Mouse (Mus musculus) stomach, embryonic 14.5 days (tissue): ENCODE results near the gene Acadvl. TPM values are rescaled to one million over a fixed set of nuclear protein-coding genes. Genes with fewer than 3 reads are reported as not detected.

ENCODE experiments used
- ATAC-seq: fragments of 200-750 bp; cut with Nextera tagmentation; 2 replicates; pipeline ENCODE4 v1.8.0; 2017; ENCODE audit warnings: low read depth, moderate TSS enrichment; ENCODE audit not compliant: insufficient number of reproducible peaks, insufficient read depth, low FRiP score
- H3K27ac ChIP-seq: fragments of 300-500 bp; sonication (generic); 2 replicates; pipeline ENCODE4 v1.5.1; 2014; ENCODE audit warnings: mild to moderate bottlenecking, low read length, moderate library complexity, mixed read lengths
- H3K27me3 ChIP-seq: fragments of 300-500 bp; sonication (generic); 2 replicates; pipeline ENCODE4 v1.6.1; 2014; ENCODE audit warnings: low read length, control low read depth, mixed read lengths; ENCODE audit not compliant: control insufficient read depth, insufficient read depth
- H3K36me3 ChIP-seq: fragments of 300-500 bp; sonication (generic); 2 replicates; pipeline ENCODE4 v1.6.1; 2014; ENCODE audit warnings: mild to moderate bottlenecking, control low read depth, low read length, moderate library complexity, mixed read lengths; ENCODE audit not compliant: control insufficient read depth, insufficient read depth
- H3K4me1 ChIP-seq: fragments of 300-500 bp; sonication (generic); 2 replicates; pipeline ENCODE4 v1.6.1; 2014; ENCODE audit warnings: low read length, control low read depth, mixed read lengths; ENCODE audit not compliant: control insufficient read depth, insufficient read depth
- H3K4me2 ChIP-seq: fragments of 300-500 bp; sonication (generic); replicated peaks from 2 replicates; pipeline ENCODE4 v1.6.1; 2014; ENCODE audit warnings: low read depth, low read length, control low read depth
- H3K4me3 ChIP-seq: fragments of 300-500 bp; sonication (generic); 2 replicates; pipeline ENCODE4 v1.5.1; 2014; ENCODE audit warnings: low read depth, low read length, control low read depth
- H3K9ac ChIP-seq: fragments of 300-500 bp; sonication (generic); replicated peaks from 2 replicates; pipeline ENCODE4 v1.6.1; 2014; ENCODE audit warnings: low read depth, mild to moderate bottlenecking, control low read depth, low read length, moderate library complexity, mixed read lengths
- H3K9me3 ChIP-seq: fragments of 300-500 bp; sonication (generic); 2 replicates; pipeline ENCODE4 v1.6.1; 2016; ENCODE audit warnings: low read depth, low read length, control low read depth; ENCODE audit not compliant: control insufficient read depth
- WGBS: fragments of 180-500 bp; shearing (Covaris S2); extraction: QIAGEN DNeasy Blood & Tissue Kit; methylation state at CpG from one replicate; pipeline ENCODE4 v1.1.7; 2014; 5-methylcytosine and 5-hydroxymethylcytosine counted together
- polyA plus RNA-seq: library from polyadenylated mRNA; unstranded; fragments of >200 nt; fragmentation: Nextera tagmentation; extraction: Ambion mirVana; gene quantifications from 2 replicates; pipeline ENCODE4 v1.2.1, GENCODE M21; 2014

Gene Acadvl
- polyA plus RNA-seq, 1 experiment from 2014 or later = 61.3 TPM

GRCm38 (mm10) chr11:70005521-70005920 is 9.7 kb downstream of the Acadvl start:
- no peak overlapping the region for H3K4me3 ChIP-seq
- 63% methylated on average over 5 of the region's 5 CpGs for WGBS
- no peak overlapping the region for H3K4me2 ChIP-seq
- H3K9ac ChIP-seq = no peak overlapping the region
- peaks cover 56% of the 10 kb centered on the region for H3K36me3 ChIP-seq
- H3K27me3 ChIP-seq = no peaks in the 10 kb centered on the region
- no peak overlapping the region for H3K27ac ChIP-seq
- no peak for ATAC-seq
- H3K9me3 ChIP-seq = no peaks in the 10 kb centered on the region
- H3K4me1 ChIP-seq = peaks cover 16% of the 10 kb centered on the region

GRCm38 (mm10) chr11:70002471-70002870 is 12.7 kb downstream of the Acadvl start:
- Histone ChIP-seq H3K4me3 (0 out of 2 replicates have a peak overlapping the region, but pooled peaks have one; percentile 68), H3K36me3 (peaks cover 51% of the 10 kb centered on the region), H3K4me1 (peaks cover 20% of the 10 kb centered on the region), H3K4me2 (peak overlapping the region; percentile 60), H3K9ac (peak overlapping the region; percentile 10; the same call in 1 of the 2 replicates), H3K27ac (no peak overlapping the region), H3K9me3 (no peaks in the 10 kb centered on the region), H3K27me3 (no peaks in the 10 kb centered on the region)
- ATAC-seq = no peak
- WGBS = 100% methylated on average over 2 of the region's 2 CpGs

- ATAC-seq = no peak
- Histone ChIP-seq H3K27ac (no peak overlapping the region), H3K4me3 (peak overlapping the region; percentile 68), H3K4me1 (peaks cover 23% of the 10 kb centered on the region), H3K4me2 (peak overlapping the region; percentile 60), H3K27me3 (no peaks in the 10 kb centered on the region), H3K9me3 (no peaks in the 10 kb centered on the region), H3K9ac (0 out of 2 replicates have a peak overlapping the region, but pooled peaks have one; percentile 10), H3K36me3 (peaks cover 45% of the 10 kb centered on the region)
These were observed 13.3 kb downstream of the Acadvl start for GRCm38 (mm10) chr11:70001865-70002264.

DNA sequence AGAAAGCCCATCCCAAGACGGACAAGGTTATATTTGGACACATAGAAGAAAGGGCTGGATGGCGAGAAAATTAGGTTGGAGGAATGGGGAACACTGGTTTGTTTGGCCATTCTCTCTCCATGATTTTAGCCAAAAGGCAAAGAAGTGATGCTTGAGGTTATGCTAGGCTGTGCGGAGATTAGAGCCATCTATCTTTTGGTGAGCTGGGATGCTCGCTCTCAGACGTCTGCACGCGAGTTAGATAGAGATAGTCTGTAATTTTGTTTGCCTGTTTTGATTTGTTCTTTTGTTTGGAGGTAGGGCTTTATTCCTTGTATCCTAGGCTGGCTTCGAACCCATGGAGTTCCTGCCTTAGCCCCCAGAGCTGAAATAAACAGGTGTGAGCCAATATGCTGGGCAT is 14.1 kb downstream of the Acadvl start:
- Histone ChIP-seq H3K9ac (peak overlapping the region; percentile 87), H3K36me3 (peaks cover 38% of the 10 kb centered on the region), H3K27ac (peak overlapping the region; percentile 97), H3K4me2 (peak overlapping the region; percentile 60), H3K4me3 (peak overlapping the region; percentile 68), H3K9me3 (no peaks in the 10 kb centered on the region), H3K4me1 (peaks cover 23% of the 10 kb centered on the region), H3K27me3 (no peaks in the 10 kb centered on the region)
- no peak for ATAC-seq
- 13% methylated on average over 8 of the region's 8 CpGs for WGBS

DNA sequence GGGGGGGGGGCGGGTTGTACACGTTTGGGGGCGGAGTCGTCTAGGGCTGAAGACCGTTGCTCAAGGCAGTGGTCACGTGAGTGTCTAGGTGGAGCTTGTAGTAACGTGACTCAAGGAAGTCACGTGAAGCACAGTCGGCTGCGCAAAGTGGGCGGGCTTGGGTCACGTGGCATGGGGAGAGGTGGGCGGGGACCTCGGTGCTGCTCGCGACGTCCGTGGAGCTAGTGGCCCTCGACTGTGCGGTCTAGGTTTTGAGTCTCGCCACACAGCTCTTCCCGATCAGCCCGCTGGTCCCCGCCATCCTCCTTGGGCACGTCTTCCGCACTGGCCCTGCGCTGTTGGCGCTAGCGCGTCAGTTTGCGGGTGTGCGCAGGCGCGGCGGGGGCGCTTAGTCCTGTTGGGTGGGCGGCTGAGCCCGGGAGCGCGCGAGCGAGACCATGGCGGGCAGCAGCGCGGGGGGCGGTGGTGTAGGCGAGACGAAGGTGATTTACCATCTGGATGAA is 14.8 kb downstream of the Acadvl start, which contains the start of gene Dvl2:
Gene Dvl2 (plus strand): TSS at position 200 of the 503 bp plus-strand sequence.
- H3K4me1 ChIP-seq = peaks cover 23% of the 10 kb centered on the region
- peak within 1 kb of the TSS; percentile 97 for H3K27ac ChIP-seq
- peak within 1 kb of the TSS; percentile 60 for H3K4me2 ChIP-seq
- peak within 1 kb of the TSS; percentile 87 for H3K9ac ChIP-seq
- H3K36me3 ChIP-seq = peaks cover 32% of the 10 kb centered on the region
- under 1% methylated on average over 48 of the region's 48 CpGs for WGBS
- peak within 1 kb of the TSS; percentile 68 for H3K4me3 ChIP-seq
- peak; percentile 51 for ATAC-seq
- H3K9me3 ChIP-seq = no peaks in the 10 kb centered on the region
- no peaks in the 10 kb centered on the region for H3K27me3 ChIP-seq

GRCm38 (mm10) chr11:69999666-70000065 is 15.5 kb downstream of the Acadvl start:
- no peaks in the 10 kb centered on the region for H3K9me3 ChIP-seq
- 79% methylated on average over 8 of the region's 8 CpGs for WGBS
- no peaks in the 10 kb centered on the region for H3K27me3 ChIP-seq
- H3K4me3 ChIP-seq = no peak overlapping the region
- peak overlapping the region; percentile 97; the same call in 1 of the 2 replicates for H3K27ac ChIP-seq
- no peak for ATAC-seq
- H3K36me3 ChIP-seq = peaks cover 26% of the 10 kb centered on the region
- peaks cover 23% of the 10 kb centered on the region for H3K4me1 ChIP-seq
- H3K9ac ChIP-seq = no peak overlapping the region
- H3K4me2 ChIP-seq = peak overlapping the region; percentile 27; the same call in 1 of the 2 replicates

GRCm38 (mm10) chr11:69998567-69999491 is 16.4 kb downstream of the Acadvl start:
- no peak for ATAC-seq
- 92% methylated on average over 27 of the region's 27 CpGs for WGBS

GRCm38 (mm10) chr11:69997070-69997509 is 18.1 kb downstream of the Acadvl start:
- Histone ChIP-seq H3K27ac (peak overlapping the region; percentile 99), H3K4me3 (peak overlapping the region; percentile 65)
- 1% methylated on average over 42 of the region's 44 CpGs for WGBS

More at GRCm38 (mm10) chr11:69998567-69999491, 16.4 kb downstream of the Acadvl start:
- H3K27ac ChIP-seq = no peak overlapping the region
- H3K4me2 ChIP-seq = no peak overlapping the region
- H3K4me3 ChIP-seq = no peak overlapping the region
- H3K9me3 ChIP-seq = no peaks in the 10 kb centered on the region
- H3K4me1 ChIP-seq = peaks cover 23% of the 10 kb centered on the region
- no peaks in the 10 kb centered on the region for H3K27me3 ChIP-seq
- H3K36me3 ChIP-seq = peaks cover 26% of the 10 kb centered on the region
- no peak overlapping the region for H3K9ac ChIP-seq

More at GRCm38 (mm10) chr11:69997070-69997509, 18.1 kb downstream of the Acadvl start:
- peaks cover 22% of the 10 kb centered on the region for H3K4me1 ChIP-seq
- no peaks in the 10 kb centered on the region for H3K9me3 ChIP-seq
- H3K36me3 ChIP-seq = peaks cover 33% of the 10 kb centered on the region
- ATAC-seq = peak; percentile 60
- peak overlapping the region; percentile 98 for H3K9ac ChIP-seq
- H3K27me3 ChIP-seq = no peaks in the 10 kb centered on the region
- H3K4me2 ChIP-seq = peak overlapping the region; percentile 46
